Mouse (Mus musculus) liver, embryonic 13.5 days (tissue): ENCODE measurements around the gene Tcam1. TPM values are rescaled to one million over a fixed set of nuclear protein-coding genes. Genes with fewer than 3 reads are reported as not detected.
A peak's percentile ranks its signal among the peaks of the same experiment; 100 is the strongest.

Source experiments
- ATAC-seq: fragments of 200-750 bp; cut with Nextera tagmentation; 2 replicates; pipeline ENCODE4 v1.8.0; 2017; ENCODE audit warnings: low read depth, mild to moderate bottlenecking, moderate number of reproducible peaks, moderate library complexity
- DNase-seq: peaks from one replicate; pipeline ENCODE4 v3.0.0; 2022
- H3K27ac ChIP-seq: fragments of 300-500 bp; sonication (generic); 2 replicates; pipeline ENCODE4 v1.5.1; 2015; ENCODE audit warnings: moderate library complexity, mild to moderate bottlenecking, inconsistent platforms
- H3K27me3 ChIP-seq: fragments of 300-500 bp; sonication (generic); 2 replicates; pipeline ENCODE4 v1.6.1; 2015; ENCODE audit warnings: mild to moderate bottlenecking, inconsistent platforms
- H3K36me3 ChIP-seq: fragments of 300-500 bp; sonication (generic); 2 replicates; pipeline ENCODE4 v1.6.1; 2015; ENCODE audit warnings: mild to moderate bottlenecking, inconsistent platforms
- H3K4me1 ChIP-seq: fragments of 300-500 bp; sonication (generic); replicated peaks from 2 replicates; pipeline ENCODE4 v1.6.1; 2015; ENCODE audit warnings: inconsistent platforms
- H3K4me2 ChIP-seq: fragments of 300-500 bp; sonication (generic); 2 replicates; pipeline ENCODE4 v1.6.1; 2015; ENCODE audit warnings: inconsistent platforms, mild to moderate bottlenecking, moderate library complexity
- H3K4me3 ChIP-seq: fragments of 300-500 bp; sonication (generic); replicated peaks from 2 replicates; pipeline ENCODE4 v1.5.1; 2015; ENCODE audit warnings: mild to moderate bottlenecking, inconsistent platforms
- H3K9ac ChIP-seq: fragments of 300-500 bp; sonication (generic); 2 replicates; pipeline ENCODE4 v1.6.1; 2015; ENCODE audit warnings: mild to moderate bottlenecking, inconsistent platforms
- H3K9me3 ChIP-seq: fragments of 300-500 bp; sonication (generic); replicated peaks from 2 replicates; pipeline ENCODE4 v1.6.1; 2016; ENCODE audit warnings: inconsistent platforms
- WGBS: fragments of 180-500 bp; shearing (Covaris S2); methylation state at CpG from one replicate; pipeline ENCODE4 v1.1.7; 2015; ENCODE audit not compliant: insufficient replicate concordance; 5-methylcytosine and 5-hydroxymethylcytosine counted together
- polyA plus RNA-seq: library from polyadenylated mRNA; unstranded; fragments of >200 nt; fragmentation: Nextera tagmentation; extraction: Ambion mirVana; gene quantifications from 2 replicates; pipeline ENCODE4 v1.2.1, GENCODE M21; 2015

The Tcam1 gene
- polyA plus RNA-seq, 1 experiment from 2014 or later = 0.27 TPM

- H3K27me3 ChIP-seq = no peaks in the 10 kb centered on the region
- 70% methylated on average over 4 of the region's 4 CpGs for WGBS
- H3K4me3 ChIP-seq = no peak overlapping the region
- peaks cover 78% of the 10 kb centered on the region for H3K36me3 ChIP-seq
- H3K9me3 ChIP-seq = no peaks in the 10 kb centered on the region
- H3K4me1 ChIP-seq = peaks cover 32% of the 10 kb centered on the region
- no peak overlapping the region for H3K4me2 ChIP-seq
- no peak overlapping the region for H3K27ac ChIP-seq
- DNase-seq (no peak), ATAC-seq (no peak)
- H3K9ac ChIP-seq = no peak overlapping the region
Observed at GRCm38 (mm10) chr11:106265570-106265969, 10.9 kb upstream of the Tcam1 start.

GRCm38 (mm10) chr11:106266431-106266830 lies 10.0 kb upstream of the Tcam1 start:
- 89% methylated on average over 10 of the region's 10 CpGs for WGBS
- H3K27me3 ChIP-seq = no peaks in the 10 kb centered on the region
- DNase-seq (no peak), ATAC-seq (no peak)
- peaks cover 41% of the 10 kb centered on the region for H3K4me1 ChIP-seq
- no peak overlapping the region for H3K4me2 ChIP-seq
- H3K9ac ChIP-seq = no peak overlapping the region
- no peaks in the 10 kb centered on the region for H3K9me3 ChIP-seq
- no peak overlapping the region for H3K27ac ChIP-seq
- H3K36me3 ChIP-seq = peaks cover 69% of the 10 kb centered on the region
- H3K4me3 ChIP-seq = no peak overlapping the region

GRCm38 (mm10) chr11:106267311-106267852 lies 9.1 kb upstream of the Tcam1 start:
- peaks cover 60% of the 10 kb centered on the region for H3K36me3 ChIP-seq
- no peak overlapping the region for H3K4me3 ChIP-seq
- ATAC-seq = no peak
- no peak overlapping the region for H3K4me2 ChIP-seq
- peaks cover 46% of the 10 kb centered on the region for H3K4me1 ChIP-seq
- no peaks in the 10 kb centered on the region for H3K27me3 ChIP-seq
- H3K9me3 ChIP-seq = no peaks in the 10 kb centered on the region
- no peak overlapping the region for H3K9ac ChIP-seq
- WGBS = 77% methylated on average over 15 of the region's 15 CpGs
- DNase-seq = no peak
- H3K27ac ChIP-seq = no peak overlapping the region

GRCm38 (mm10) chr11:106267871-106268270 lies 8.6 kb upstream of the Tcam1 start:
- peaks cover 55% of the 10 kb centered on the region for H3K36me3 ChIP-seq
- H3K4me1 ChIP-seq = peaks cover 46% of the 10 kb centered on the region
- DNase-seq (no peak), ATAC-seq (no peak)
- no peak overlapping the region for H3K9ac ChIP-seq
- 0 out of 2 replicates have a peak overlapping the region, but pooled peaks have one; percentile 70 for H3K27ac ChIP-seq
- H3K4me3 ChIP-seq = no peak overlapping the region
- H3K27me3 ChIP-seq = no peaks in the 10 kb centered on the region
- WGBS = 92% methylated on average over 5 of the region's 5 CpGs
- H3K9me3 ChIP-seq = no peaks in the 10 kb centered on the region
- H3K4me2 ChIP-seq = peak overlapping the region; percentile 26; the same call in 1 of the 2 replicates

GRCm38 (mm10) chr11:106268326-106269059 lies 8.0 kb upstream of the Tcam1 start:
- Histone ChIP-seq H3K27ac (peak overlapping the region; percentile 70; the same call in 1 of the 2 replicates), H3K36me3 (peaks cover 49% of the 10 kb centered on the region), H3K9ac (peak overlapping the region; percentile 46; the same call in 1 of the 2 replicates), H3K4me2 (peak overlapping the region; percentile 26; the same call in 1 of the 2 replicates), H3K27me3 (no peaks in the 10 kb centered on the region), H3K4me3 (no peak overlapping the region), H3K9me3 (no peaks in the 10 kb centered on the region), H3K4me1 (peaks cover 49% of the 10 kb centered on the region)
- WGBS = 61% methylated on average over 8 of the region's 8 CpGs
- no peak for ATAC-seq
- DNase-seq = no peak

- Histone ChIP-seq H3K4me2 (peak overlapping the region; percentile 26; the same call in 1 of the 2 replicates), H3K27ac (peak overlapping the region; percentile 70), H3K9me3 (no peaks in the 10 kb centered on the region), H3K4me3 (no peak overlapping the region), H3K4me1 (peaks cover 55% of the 10 kb centered on the region), H3K9ac (peak overlapping the region; percentile 46; the same call in 1 of the 2 replicates), H3K36me3 (peaks cover 43% of the 10 kb centered on the region), H3K27me3 (no peaks in the 10 kb centered on the region)
- 55% methylated on average over 3 of the region's 3 CpGs for WGBS
- DNase-seq (no peak), ATAC-seq (no peak)
Observed at GRCm38 (mm10) chr11:106269060-106269431, 7.4 kb upstream of the Tcam1 start.

GRCm38 (mm10) chr11:106271131-106271793 lies 5.2 kb upstream of the Tcam1 start:
- Histone ChIP-seq H3K27me3 (no peaks in the 10 kb centered on the region), H3K4me1 (peaks cover 75% of the 10 kb centered on the region), H3K4me2 (peak overlapping the region; percentile 93), H3K36me3 (peaks cover 21% of the 10 kb centered on the region), H3K4me3 (peak overlapping the region; percentile 98), H3K27ac (peak overlapping the region; percentile 93; the same call in 1 of the 2 replicates), H3K9me3 (no peaks in the 10 kb centered on the region), H3K9ac (peak overlapping the region; percentile 98)
- 43% methylated on average over 5 of the region's 5 CpGs for WGBS
- ATAC-seq (no peak), DNase-seq (no peak)

- peak overlapping the region; percentile 93 for H3K4me2 ChIP-seq
- no peaks in the 10 kb centered on the region for H3K27me3 ChIP-seq
- peak overlapping the region; percentile 98 for H3K4me3 ChIP-seq
- peak; percentile 43 for ATAC-seq
- peaks cover 81% of the 10 kb centered on the region for H3K4me1 ChIP-seq
- no peaks in the 10 kb centered on the region for H3K9me3 ChIP-seq
- H3K36me3 ChIP-seq = peaks cover 13% of the 10 kb centered on the region
- DNase-seq = peak; percentile 51
- WGBS = 1% methylated on average over 41 of the region's 41 CpGs
- peak overlapping the region; percentile 93 for H3K27ac ChIP-seq
- peak overlapping the region; percentile 98 for H3K9ac ChIP-seq
Observed at GRCm38 (mm10) chr11:106271794-106272643, 4.5 kb upstream of the Tcam1 start.

- DNase-seq (peak; percentile 100), ATAC-seq (peak; percentile 92)
- Histone ChIP-seq H3K36me3 (peaks cover 6% of the 10 kb centered on the region), H3K9me3 (no peaks in the 10 kb centered on the region), H3K9ac (peak within 1 kb of the TSS; percentile 98), H3K4me2 (peak within 1 kb of the TSS; percentile 93), H3K4me1 (peaks cover 75% of the 10 kb centered on the region), H3K4me3 (peak within 1 kb of the TSS; percentile 98), H3K27ac (peak within 1 kb of the TSS; percentile 93), H3K27me3 (no peaks in the 10 kb centered on the region)
- WGBS = under 1% methylated on average over 70 of the region's 72 CpGs
Observed at GRCm38 (mm10) chr11:106272644-106273310, 3.7 kb upstream of the Tcam1 start, which contains the start of gene Smarcd2. Gene Smarcd2, minus strand, starts transcription at chr11:106272972.

GRCm38 (mm10) chr11:106273311-106273684 lies 3.2 kb upstream of the Tcam1 start:
- Histone ChIP-seq H3K4me3 (peak overlapping the region; percentile 98), H3K36me3 (peaks cover 4% of the 10 kb centered on the region; the same call in 1 of the 2 replicates), H3K27me3 (no peaks in the 10 kb centered on the region), H3K27ac (peak overlapping the region; percentile 93), H3K4me1 (peaks cover 69% of the 10 kb centered on the region), H3K9ac (peak overlapping the region; percentile 75), H3K9me3 (no peaks in the 10 kb centered on the region), H3K4me2 (peak overlapping the region; percentile 84)
- no peak for DNase-seq
- peak; percentile 10; the same call in 1 of the 2 replicates for ATAC-seq
- WGBS = 5% methylated on average over 16 of the region's 16 CpGs
